Mouse (Mus musculus) spleen, postnatal 14 days (tissue): ENCODE data around the gene Mstn.

ENCODE experiments used
- DNase-seq, 2 experiments: peaks; one replicate each; pipeline ENCODE4 v3.0.0; 2021 to 2022; ENCODE audit warnings: low spot score in 2 of 2

Gene Mstn

DNA sequence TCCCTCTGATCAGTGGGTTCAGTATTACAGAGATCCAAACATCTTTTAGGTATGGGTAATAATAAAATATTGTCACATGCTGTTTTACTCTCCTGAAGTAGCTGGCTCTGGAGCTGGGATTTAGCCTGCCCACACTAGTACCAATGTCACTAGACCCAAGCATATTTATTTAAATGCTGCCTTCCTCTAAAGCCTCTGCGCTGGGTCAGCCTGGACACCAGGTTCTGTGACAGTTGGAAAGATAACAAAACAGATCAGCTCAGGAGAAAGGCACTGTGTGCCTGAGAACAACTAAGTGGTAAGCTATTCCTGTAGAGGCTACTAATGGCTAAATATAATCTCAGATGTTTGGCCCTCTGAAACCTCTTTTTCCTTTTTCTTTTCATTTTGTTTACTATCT lies 49.1 kb downstream of the Mstn start:
- no peak for DNase-seq
